Mouse (Mus musculus) limb, embryonic 15.5 days (tissue): Measurements from ENCODE around the gene Olfr1261. TPM values are rescaled to one million over a fixed set of nuclear protein-coding genes. Genes with fewer than 3 reads are reported as not detected.

Experiments
- ATAC-seq: fragments of 200-750 bp; cut with Nextera tagmentation; 2 replicates; pipeline ENCODE4 v1.8.0; 2017; ENCODE audit warnings: low read depth, moderate TSS enrichment; ENCODE audit not compliant: insufficient number of reproducible peaks, low FRiP score, low TSS enrichment
- H3K27ac ChIP-seq: fragments of 300-500 bp; sonication (generic); 2 replicates; pipeline ENCODE4 v1.5.1; 2015; ENCODE audit warnings: moderate library complexity, mild to moderate bottlenecking, inconsistent platforms
- H3K27me3 ChIP-seq: fragments of 300-500 bp; sonication (generic); 2 replicates; pipeline ENCODE4 v1.6.1; 2015; ENCODE audit warnings: inconsistent platforms
- H3K36me3 ChIP-seq: fragments of 300-500 bp; sonication (generic); 2 replicates; pipeline ENCODE4 v1.6.1; 2015; ENCODE audit warnings: inconsistent platforms
- H3K4me1 ChIP-seq: fragments of 300-500 bp; sonication (generic); 2 replicates; pipeline ENCODE4 v1.6.1; 2015; ENCODE audit warnings: inconsistent platforms
- H3K4me2 ChIP-seq: fragments of 300-500 bp; sonication (generic); 2 replicates; pipeline ENCODE4 v1.6.1; 2015; ENCODE audit warnings: mild to moderate bottlenecking, inconsistent platforms
- H3K4me3 ChIP-seq: fragments of 300-500 bp; sonication (generic); 2 replicates; pipeline ENCODE4 v1.5.1; 2015; ENCODE audit warnings: mild to moderate bottlenecking, inconsistent platforms
- H3K9ac ChIP-seq: fragments of 300-500 bp; sonication (generic); 2 replicates; pipeline ENCODE4 v1.6.1; 2015; ENCODE audit warnings: inconsistent platforms
- H3K9me3 ChIP-seq: fragments of 300-500 bp; sonication (generic); 2 replicates; pipeline ENCODE4 v1.6.1; 2016; ENCODE audit warnings: inconsistent platforms
- WGBS: fragments of 180-500 bp; shearing (Covaris S2); methylation state at CpG from one replicate; pipeline ENCODE4 v1.1.7; 2015; 5-methylcytosine and 5-hydroxymethylcytosine counted together
- polyA plus RNA-seq: library from polyadenylated mRNA; unstranded; fragments of >200 nt; fragmentation: Nextera tagmentation; extraction: Ambion mirVana; gene quantifications from 2 replicates; pipeline ENCODE4 v1.2.1, GENCODE M21; 2015

Gene Olfr1261
- not detected in 2 replicates for polyA plus RNA-seq

- Histone ChIP-seq H3K4me1 (no peaks in the 10 kb centered on the region), H3K36me3 (no peaks in the 10 kb centered on the region), H3K4me2 (no peak within 1 kb of the TSS), H3K27me3 (no peaks in the 10 kb centered on the region), H3K9ac (no peak within 1 kb of the TSS), H3K4me3 (no peak within 1 kb of the TSS), H3K27ac (no peak within 1 kb of the TSS), H3K9me3 (no peaks in the 10 kb centered on the region)
- ATAC-seq: no peak
Observed at GRCm38 (mm10) chr2:89990921-89991320, at the start of gene Olfr1261. Gene Olfr1261 (plus strand): TSS chr2:89991221.

DNA sequence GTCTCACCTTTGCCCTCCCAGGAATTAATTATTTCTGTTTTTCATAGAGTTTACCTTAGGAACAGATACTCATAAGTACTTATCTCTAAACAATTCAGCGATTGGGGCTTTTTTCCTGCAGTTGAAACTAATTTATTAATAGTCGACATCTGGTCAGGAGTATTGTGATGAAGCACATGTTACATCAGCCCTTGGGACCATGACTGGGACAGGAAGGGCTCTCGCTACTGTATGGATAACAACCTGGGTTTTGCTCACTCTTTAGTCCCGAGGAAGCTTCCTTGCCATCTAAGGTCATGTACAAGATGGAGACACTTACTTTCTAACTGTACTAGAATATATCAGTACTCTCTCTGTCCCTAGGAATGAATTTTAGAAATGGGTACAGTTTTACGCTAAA lies 42.5 kb upstream of the Olfr1261 start, which contains the start of gene Olfr1259:
Olfr1259 (minus strand) TSS at position 101 of the 400 bp plus-strand sequence.
- Histone ChIP-seq H3K36me3 (no peaks in the 10 kb centered on the region), H3K4me2 (no peak within 1 kb of the TSS), H3K27ac (no peak within 1 kb of the TSS), H3K9ac (no peak within 1 kb of the TSS), H3K9me3 (no peaks in the 10 kb centered on the region), H3K4me1 (no peaks in the 10 kb centered on the region), H3K27me3 (no peaks in the 10 kb centered on the region), H3K4me3 (no peak within 1 kb of the TSS)
- ATAC-seq: no peak
- WGBS: 84% methylated on average over 5 of the region's 5 CpGs

DNA sequence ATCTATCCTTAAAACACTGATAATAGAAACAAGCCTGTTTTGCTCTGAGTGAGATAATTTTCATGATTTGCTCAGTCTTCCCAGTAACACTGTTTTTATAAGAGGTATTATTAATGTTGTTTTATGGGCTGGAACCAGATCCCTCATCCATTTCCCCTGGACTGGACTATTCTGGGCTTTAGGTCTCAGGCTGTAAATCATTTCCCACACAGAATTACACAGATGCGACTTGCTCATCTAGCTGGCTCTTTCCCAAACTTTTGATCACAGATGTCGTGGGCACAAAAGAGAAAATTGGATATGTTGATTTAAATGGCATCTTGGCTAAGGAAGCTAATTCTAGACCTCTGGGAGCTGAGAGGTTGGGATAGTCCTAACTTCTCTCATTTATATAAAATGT lies 16.8 kb upstream of the Olfr1261 start, which contains the start of gene Olfr1260:
Olfr1260 (plus strand) TSS at position 157 of the 400 bp plus-strand sequence.
- Histone ChIP-seq H3K4me3 (no peak within 1 kb of the TSS), H3K4me1 (no peaks in the 10 kb centered on the region), H3K27me3 (no peaks in the 10 kb centered on the region), H3K36me3 (no peaks in the 10 kb centered on the region), H3K9me3 (no peaks in the 10 kb centered on the region), H3K27ac (no peak within 1 kb of the TSS), H3K4me2 (no peak within 1 kb of the TSS), H3K9ac (no peak within 1 kb of the TSS)
- no peak for ATAC-seq
- 31% methylated on average over 2 of the region's 2 CpGs for WGBS

- 83% methylated on average over 2 of the region's 2 CpGs for WGBS
- no peak overlapping the region for H3K27ac ChIP-seq
- H3K4me3 ChIP-seq: no peak overlapping the region
- H3K4me2 ChIP-seq: no peak overlapping the region
- no peaks in the 10 kb centered on the region for H3K9me3 ChIP-seq
- no peaks in the 10 kb centered on the region for H3K4me1 ChIP-seq
- no peak overlapping the region for H3K9ac ChIP-seq
- H3K36me3 ChIP-seq: no peaks in the 10 kb centered on the region
- no peak for ATAC-seq
- H3K27me3 ChIP-seq: no peaks in the 10 kb centered on the region
Observed at GRCm38 (mm10) chr2:89977709-89978108, 13.3 kb upstream of the Olfr1261 start.

- Histone ChIP-seq H3K9ac (no peak within 1 kb of the TSS), H3K36me3 (no peaks in the 10 kb centered on the region), H3K4me3 (no peak within 1 kb of the TSS), H3K9me3 (no peaks in the 10 kb centered on the region), H3K27me3 (no peaks in the 10 kb centered on the region), H3K4me2 (no peak within 1 kb of the TSS), H3K27ac (no peak within 1 kb of the TSS), H3K4me1 (no peaks in the 10 kb centered on the region)
- no peak for ATAC-seq
Observed at GRCm38 (mm10) chr2:89999845-90000244, 8.8 kb downstream of the Olfr1261 start, which contains the start of gene Olfr1262. Gene Olfr1262 (plus strand): TSS chr2:90000145.

GRCm38 (mm10) chr2:90011831-90012230 lies 20.8 kb downstream of the Olfr1261 start, which contains the start of gene Olfr1263:
Gene Olfr1263 (plus strand): TSS chr2:90012131.
- H3K27ac ChIP-seq: no peak within 1 kb of the TSS

DNA sequence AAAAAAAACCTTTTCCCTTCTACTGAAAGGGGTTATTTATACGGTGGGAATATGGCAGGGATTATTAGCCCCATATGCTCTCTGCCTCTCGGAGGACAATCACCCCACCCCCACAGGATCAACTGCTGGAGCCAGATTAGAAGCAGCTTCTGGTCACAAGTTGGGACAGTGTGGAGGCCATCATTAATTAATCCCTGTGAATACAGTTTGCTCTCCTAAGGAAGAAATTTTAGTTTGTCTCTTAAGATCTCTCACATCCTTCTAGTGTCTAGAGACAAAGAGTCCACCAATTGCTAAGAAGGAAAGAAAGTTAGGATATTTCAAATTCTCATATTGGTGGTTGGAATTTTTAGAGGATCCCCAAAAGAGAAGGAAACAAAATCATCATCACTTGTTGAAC lies 34.5 kb downstream of the Olfr1261 start, which contains the start of gene Olfr1264:
Olfr1264 (minus strand) TSS at position 101 of the 400 bp plus-strand sequence.
- ATAC-seq: no peak
- no peak within 1 kb of the TSS for H3K4me2 ChIP-seq
- no peaks in the 10 kb centered on the region for H3K27me3 ChIP-seq
- H3K4me1 ChIP-seq: no peaks in the 10 kb centered on the region
- H3K27ac ChIP-seq: no peak within 1 kb of the TSS
- H3K36me3 ChIP-seq: no peaks in the 10 kb centered on the region
- H3K9ac ChIP-seq: no peak within 1 kb of the TSS
- no peaks in the 10 kb centered on the region for H3K9me3 ChIP-seq
- H3K4me3 ChIP-seq: no peak within 1 kb of the TSS
- WGBS: 17% methylated on average over 2 of the region's 2 CpGs

More at GRCm38 (mm10) chr2:90011831-90012230, 20.8 kb downstream of the Olfr1261 start, which contains the start of gene Olfr1263:
- H3K9me3 ChIP-seq: no peaks in the 10 kb centered on the region
- 76% methylated on average over 2 of the region's 2 CpGs for WGBS
- no peak within 1 kb of the TSS for H3K4me3 ChIP-seq
- no peak within 1 kb of the TSS for H3K9ac ChIP-seq
- H3K27me3 ChIP-seq: no peaks in the 10 kb centered on the region
- H3K36me3 ChIP-seq: no peaks in the 10 kb centered on the region
- no peak for ATAC-seq
- H3K4me2 ChIP-seq: no peak within 1 kb of the TSS
- no peaks in the 10 kb centered on the region for H3K4me1 ChIP-seq

GRCm38 (mm10) chr2:90035037-90035436 lies 44.0 kb downstream of the Olfr1261 start, which contains the start of gene Olfr1265:
Gene Olfr1265 (plus strand): TSS chr2:90035337.
- Histone ChIP-seq H3K4me2 (no peak within 1 kb of the TSS), H3K27me3 (no peaks in the 10 kb centered on the region), H3K9ac (no peak within 1 kb of the TSS), H3K9me3 (no peaks in the 10 kb centered on the region), H3K36me3 (no peaks in the 10 kb centered on the region), H3K4me1 (no peaks in the 10 kb centered on the region), H3K4me3 (no peak within 1 kb of the TSS), H3K27ac (no peak within 1 kb of the TSS)
- ATAC-seq: no peak

Other genes with a start within 250 kb of the Olfr1261 start
- not detected in 2 replicates for gene Olfr1253, start 234.1 kb upstream of the Olfr1261 start, polyA plus RNA-seq
- not detected in 2 replicates for gene Olfr1254, start 197.6 kb upstream of the Olfr1261 start, polyA plus RNA-seq
- not detected in 2 replicates for gene Olfr1255, start 179.2 kb upstream of the Olfr1261 start, polyA plus RNA-seq
- gene Olfr1256, start 149.7 kb upstream of the Olfr1261 start, polyA plus RNA-seq: not detected in 2 replicates
- gene Olfr48, start 143.0 kb upstream of the Olfr1261 start, polyA plus RNA-seq: not detected in 2 replicates
- gene Olfr1257, start 112.8 kb upstream of the Olfr1261 start, polyA plus RNA-seq: not detected in 2 replicates
- gene Olfr1258, start 63.9 kb upstream of the Olfr1261 start, polyA plus RNA-seq: not detected in 2 replicates
- gene Olfr1259, start 42.6 kb upstream of the Olfr1261 start, polyA plus RNA-seq: not detected in 2 replicates
- not detected in 2 replicates for gene Olfr1260, start 16.9 kb upstream of the Olfr1261 start, polyA plus RNA-seq
- gene Olfr1262, start 8.9 kb downstream of the Olfr1261 start, polyA plus RNA-seq: not detected in 2 replicates
- gene Olfr1263, start 20.9 kb downstream of the Olfr1261 start, polyA plus RNA-seq: not detected in 2 replicates
- gene Olfr1264, start 34.4 kb downstream of the Olfr1261 start, polyA plus RNA-seq: not detected in 2 replicates
- gene Olfr1265, start 44.1 kb downstream of the Olfr1261 start, polyA plus RNA-seq: not detected in 2 replicates
- not detected in 2 replicates for gene Olfr140, start 72.4 kb downstream of the Olfr1261 start, polyA plus RNA-seq
- gene Olfr1269, start 130.2 kb downstream of the Olfr1261 start, polyA plus RNA-seq: not detected in 2 replicates
- not detected in 2 replicates for gene Olfr32, start 151.1 kb downstream of the Olfr1261 start, polyA plus RNA-seq
- not detected in 2 replicates for gene Olfr1270, start 161.9 kb downstream of the Olfr1261 start, polyA plus RNA-seq
- not detected in 2 replicates for gene Olfr1506, start 233.3 kb downstream of the Olfr1261 start, polyA plus RNA-seq